8 mouse cellular contexts compared by ENCODE assay signal in the genomic region with DNA sequence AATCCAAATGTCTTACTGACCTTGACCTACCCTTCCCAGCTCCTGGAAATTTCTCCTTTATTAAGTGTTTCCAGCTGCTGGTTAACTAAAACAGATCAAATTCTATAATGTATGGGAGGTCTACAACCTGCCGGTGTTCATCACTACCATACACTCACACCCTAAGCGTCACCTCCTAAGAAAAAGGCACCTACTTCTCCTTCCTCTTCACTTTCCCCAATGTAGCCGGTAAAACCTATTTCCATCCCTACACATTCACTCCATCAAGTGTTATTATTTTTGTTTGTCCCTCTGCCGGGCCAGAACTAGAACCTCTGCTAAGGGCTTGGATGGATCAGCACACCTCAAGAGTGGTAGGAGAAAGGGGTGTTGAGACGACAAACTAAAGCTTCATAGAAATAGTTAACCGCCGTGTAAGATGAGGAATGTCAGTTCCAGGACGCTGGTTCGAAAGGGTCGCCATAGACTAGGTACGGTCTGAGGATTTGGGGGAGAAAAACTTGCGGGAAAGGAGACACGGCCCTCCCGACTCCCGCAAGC. TPM values are rescaled to one million over a fixed set of nuclear protein-coding genes. Genes with fewer than 3 reads are reported as not detected.
DNase-seq lines count a peak whose midpoint lies in the region; ATAC-seq and TF ChIP-seq lines count a peak whose summit lies in the region.

No protein-coding gene starts in this region.

- no peak for TF ChIP-seq CTCF in heart, adult 2 months (IDR thresholded peaks at IDR 0.05)
- TF ChIP-seq CTCF in ES-Bruce4 (IDR thresholded peaks at IDR 0.05; ENCODE audit: low read depth, low read length) = no peak

- intact Hi-C loops in heart, adult 2 months (cut with DNase I) = loop anchor here (1.0 to 10.0 kb wide), 3 partner anchors 36 to 228 kb away; partner anchors contain the start of genes Angel2 and Flvcr1

- no peaks in the 10 kb centered on the region for H3K36me3 ChIP-seq in heart, adult 2 months (ENCODE audit: control insufficient read depth, insufficient read depth, low read length)
- H3K36me3 ChIP-seq in ES-Bruce4 (ENCODE audit: control insufficient read depth, insufficient read depth, low read length, poor library complexity, severe bottlenecking) = peaks cover 7% of the 10 kb centered on the region
- H3K36me3 ChIP-seq in forebrain, embryonic 16.5 days (ENCODE audit: control insufficient read depth, insufficient read depth) = no peaks in the 10 kb centered on the region
- H3K36me3 ChIP-seq in macrophage (ENCODE audit: inconsistent target) = no peaks in the 10 kb centered on the region

- no peak for ATAC-seq in forebrain, embryonic 16.5 days

- H3K4me2 ChIP-seq in forebrain, embryonic 16.5 days (ENCODE audit: low read length) = peak overlapping the region; percentile 92

- H3K4me3 ChIP-seq in heart, adult 2 months = peak overlapping the region; percentile 83
- H3K4me3 ChIP-seq in ES-Bruce4 (ENCODE audit: low read depth, low read length) (peak overlapping the region; percentile 76), macrophage (ENCODE audit: inconsistent target) (peak overlapping the region; percentile 66)
- peak overlapping the region; percentile 65 for H3K4me3 ChIP-seq in forebrain, embryonic 16.5 days (replicated peaks; ENCODE audit: low read length)

- no peak for DNase-seq in heart, adult 2 months
- no peak for DNase-seq in heart, adult 9 months (ENCODE audit: low spot score in 2 of 2)
- DNase-seq in right cerebral cortex, adult 2 months (ENCODE audit: low spot score in 2 of 2) = no peak
- DNase-seq in layer of hippocampus, postnatal 10 days (ENCODE audit: low spot score in 2 of 2) = no peak
- DNase-seq in adrenal gland, postnatal 36 days = no peak

- H3K79me2 ChIP-seq in heart, adult 2 months (replicated peaks; ENCODE audit: control insufficient read depth, insufficient read depth, low read length) = no peaks in the 10 kb centered on the region
- peaks cover 44% of the 10 kb centered on the region for H3K79me2 ChIP-seq in macrophage (ENCODE audit: inconsistent target)

- peak overlapping the region; percentile 71 for H3K27ac ChIP-seq in heart, adult 2 months
- H3K27ac ChIP-seq in ES-Bruce4 (ENCODE audit: insufficient read depth, low read length) (no peak overlapping the region), macrophage (peak overlapping the region; percentile 58)
- peak overlapping the region; percentile 30; the same call in 1 of the 2 replicates for H3K27ac ChIP-seq in forebrain, embryonic 16.5 days (ENCODE audit: low read length)

- WGBS in heart, adult 2 months = 4% methylated on average over 15 of the region's 15 CpGs
- 6% methylated on average over 15 of the region's 15 CpGs for WGBS in forebrain, embryonic 16.5 days
- WGBS in macrophage (ENCODE audit: missing documents) = 5% methylated on average over 15 of the region's 15 CpGs

- no peaks in the 10 kb centered on the region for H3K9me3 ChIP-seq in ES-Bruce4 (replicated peaks; ENCODE audit: control insufficient read depth, insufficient read depth, low read length, poor library complexity, severe bottlenecking)
- H3K9me3 ChIP-seq in forebrain, embryonic 16.5 days (ENCODE audit: control insufficient read depth, low read length) = no peaks in the 10 kb centered on the region

- TF ChIP-seq POLR2A in heart, adult 2 months (IDR thresholded peaks at IDR 0.05; ENCODE audit: insufficient read depth, low read depth, low read length) = no peak
- no peak for TF ChIP-seq POLR2A in ES-Bruce4 (IDR thresholded peaks at IDR 0.05; ENCODE audit: insufficient read depth, low read length)

- H3K9ac ChIP-seq in heart, adult 2 months (ENCODE audit: low read depth, low read length) = peak overlapping the region; percentile 85
- H3K9ac ChIP-seq in ES-Bruce4 (ENCODE audit: low read depth, poor library complexity, severe bottlenecking) = peak overlapping the region; percentile 90
- peak overlapping the region; percentile 72 for H3K9ac ChIP-seq in forebrain, embryonic 16.5 days (replicated peaks; ENCODE audit: low read depth, low read length)

- no peak for TF ChIP-seq EP300 in heart, adult 2 months (IDR thresholded peaks at IDR 0.05; ENCODE audit: insufficient read depth, low read depth, low read length)
- no peak for TF ChIP-seq EP300 in ES-Bruce4 (IDR thresholded peaks at IDR 0.05; ENCODE audit: insufficient read depth, low read depth, low read length)

- H3K4me1 ChIP-seq in heart, adult 2 months (ENCODE audit: control insufficient read depth, insufficient read depth, low read length) = no peaks in the 10 kb centered on the region
- H3K4me1 ChIP-seq in ES-Bruce4 (ENCODE audit: control insufficient read depth, insufficient read depth, low read length) = no peaks in the 10 kb centered on the region
- peaks cover 13% of the 10 kb centered on the region for H3K4me1 ChIP-seq in forebrain, embryonic 16.5 days (replicated peaks; ENCODE audit: control insufficient read depth, insufficient read depth, low read length)

- H3K27me3 ChIP-seq in heart, adult 2 months (ENCODE audit: control insufficient read depth, insufficient read depth, low read length) = no peaks in the 10 kb centered on the region
- H3K27me3 ChIP-seq in ES-Bruce4 (ENCODE audit: control insufficient read depth, insufficient read depth, low read length, poor library complexity, severe bottlenecking) = no peaks in the 10 kb centered on the region
- no peaks in the 10 kb centered on the region for H3K27me3 ChIP-seq in forebrain, embryonic 16.5 days (replicated peaks; ENCODE audit: control insufficient read depth, insufficient read depth, low read length)

RNA-seq across cellular contexts. Expression of gene Tatdn3, which starts 0.4 kb away (rescaled TPM):
- 10 to 100 TPM; 14.3 to 14.6 TPM for total RNA-seq in heart, adult 2 months (2021)
- 11.9 and 25.6 TPM in 2 replicates for polyA plus RNA-seq in heart, adult 2 months (2012; rRNA removed)
- polyA plus RNA-seq in ES-Bruce4 (2011; ENCODE audit: insufficient read depth, insufficient read length, low read depth, missing spikeins) = 9.5 and 12.0 TPM in 2 replicates
- 12.9 and 13.2 TPM in 2 replicates for polyA plus RNA-seq in forebrain, embryonic 16.5 days (2015; fragmentation: Nextera tagmentation; extraction: Ambion mirVana)
- total RNA-seq in macrophage (2018; cell fraction: chromatin; rRNA removed) = 100 to 1,000 TPM in 18 of 26 experiments, 10 to 100 TPM in 8; 43.4 to 241 (median 126) TPM
- 10 to 100 TPM in 7 of 26 experiments, 1 to 10 TPM in 19; 6.0 to 13.4 (median 8.5) TPM for total RNA-seq in macrophage (2018; cell fraction: cytosol; rRNA removed)
- 100 to 1,000 TPM in 2 of 26 experiments, 10 to 100 TPM in 24; 15.4 to 103 (median 65.4) TPM for total RNA-seq in macrophage (2018; cell fraction: nucleus; rRNA removed)
- 7.7 to 13.2 TPM (median 7.9 TPM) in 3 replicates for polyA plus RNA-seq in macrophage (2018)
- total RNA-seq in layer of hippocampus, postnatal 10 days (2021) = 10 to 100 TPM; 27.5 to 35.0 TPM
- total RNA-seq in adrenal gland, postnatal 36 days (2021) = 10 to 100 TPM; 13.0 to 20.0 TPM

RNA-seq across cellular contexts. Expression of gene Nsl1, which starts 0.5 kb away (rescaled TPM):
- under 1 TPM; 0.16 to 0.18 TPM for total RNA-seq in heart, adult 2 months (2021)
- polyA plus RNA-seq in heart, adult 2 months (2012; rRNA removed) = 0.18 and 0.20 TPM in 2 replicates
- 24.9 and 35.6 TPM in 2 replicates for polyA plus RNA-seq in ES-Bruce4 (2011; ENCODE audit: insufficient read depth, insufficient read length, low read depth, missing spikeins)
- 7.3 and 8.2 TPM in 2 replicates for polyA plus RNA-seq in forebrain, embryonic 16.5 days (2015; fragmentation: Nextera tagmentation; extraction: Ambion mirVana)
- total RNA-seq in macrophage (2018; cell fraction: chromatin; rRNA removed) = 10 to 100 TPM in 1 of 26 experiments, 1 to 10 TPM in 24, under 1 TPM in 1; 0.87 to 10.3 (median 4.8) TPM
- total RNA-seq in macrophage (2018; cell fraction: cytosol; rRNA removed) = 1 to 10 TPM in 21 of 26 experiments, under 1 TPM in 5; 0.52 to 3.7 (median 1.5) TPM
- total RNA-seq in macrophage (2018; cell fraction: nucleus; rRNA removed) = 10 to 100 TPM in 1 of 26 experiments, 1 to 10 TPM in 23, under 1 TPM in 2; 0.81 to 13.5 (median 3.0) TPM
- polyA plus RNA-seq in macrophage (2018) = 1.1 to 7.5 TPM (median 2.4 TPM) in 3 replicates
- total RNA-seq in layer of hippocampus, postnatal 10 days (2021) = 1 to 10 TPM; 1.6 to 2.2 TPM
- 1 to 10 TPM in 1 of 2 experiments, under 1 TPM in 1; 0.95 to 1.6 TPM for total RNA-seq in adrenal gland, postnatal 36 days (2021)

RNA-seq across cellular contexts. Expression of gene Spata45, which starts 25.9 kb away (rescaled TPM):
- total RNA-seq in heart, adult 2 months (2021) = not detected
- not detected in 2 replicates for polyA plus RNA-seq in heart, adult 2 months (2012; rRNA removed)
- not detected in 2 replicates for polyA plus RNA-seq in ES-Bruce4 (2011; ENCODE audit: insufficient read depth, insufficient read length, low read depth, missing spikeins)
- not detected in 2 replicates for polyA plus RNA-seq in forebrain, embryonic 16.5 days (2015; fragmentation: Nextera tagmentation; extraction: Ambion mirVana)
- not detected for total RNA-seq in macrophage (2018; cell fraction: chromatin; rRNA removed)
- total RNA-seq in macrophage (2018; cell fraction: cytosol; rRNA removed) = not detected
- total RNA-seq in macrophage (2018; cell fraction: nucleus; rRNA removed) = not detected
- not detected in 3 replicates for polyA plus RNA-seq in macrophage (2018)
- total RNA-seq in layer of hippocampus, postnatal 10 days (2021) = not detected
- not detected for total RNA-seq in adrenal gland, postnatal 36 days (2021)

RNA-seq across cellular contexts. Expression of gene Batf3, which starts 35.3 kb away (rescaled TPM):
- under 1 TPM in 1 of 2 experiments, not detected in 1; 0.60 TPM for total RNA-seq in heart, adult 2 months (2021)
- polyA plus RNA-seq in heart, adult 2 months (2012; rRNA removed) = 1.3 and 1.8 TPM in 2 replicates
- 2.0 and 2.7 TPM in 2 replicates for polyA plus RNA-seq in ES-Bruce4 (2011; ENCODE audit: insufficient read depth, insufficient read length, low read depth, missing spikeins)
- 0.75 and 2.0 TPM in 2 replicates for polyA plus RNA-seq in forebrain, embryonic 16.5 days (2015; fragmentation: Nextera tagmentation; extraction: Ambion mirVana)
- total RNA-seq in macrophage (2018; cell fraction: chromatin; rRNA removed) = 10 to 100 TPM in 21 of 26 experiments, 1 to 10 TPM in 5; 7.1 to 32.2 (median 14.5) TPM
- total RNA-seq in macrophage (2018; cell fraction: cytosol; rRNA removed) = 10 to 100 TPM in 1 of 26 experiments, 1 to 10 TPM in 25; 2.7 to 10.8 (median 5.2) TPM
- total RNA-seq in macrophage (2018; cell fraction: nucleus; rRNA removed) = 10 to 100 TPM in 21 of 26 experiments, 1 to 10 TPM in 5; 4.0 to 27.0 (median 12.2) TPM
- 3.0 to 7.3 TPM (median 5.6 TPM) in 3 replicates for polyA plus RNA-seq in macrophage (2018)
- total RNA-seq in layer of hippocampus, postnatal 10 days (2021) = 1 to 10 TPM in 1 of 2 experiments, under 1 TPM in 1; 0.74 to 1.4 TPM
- total RNA-seq in adrenal gland, postnatal 36 days (2021) = 1 to 10 TPM; 1.4 to 9.6 TPM

RNA-seq across cellular contexts. Expression of gene Flvcr1, which starts 36.4 kb away (rescaled TPM):
- total RNA-seq in heart, adult 2 months (2021) = 1 to 10 TPM; 4.2 to 4.7 TPM
- 4.6 and 6.6 TPM in 2 replicates for polyA plus RNA-seq in heart, adult 2 months (2012; rRNA removed)
- polyA plus RNA-seq in ES-Bruce4 (2011; ENCODE audit: insufficient read depth, insufficient read length, low read depth, missing spikeins) = 8.3 and 10.0 TPM in 2 replicates
- 7.2 and 8.8 TPM in 2 replicates for polyA plus RNA-seq in forebrain, embryonic 16.5 days (2015; fragmentation: Nextera tagmentation; extraction: Ambion mirVana)
- 100 to 1,000 TPM in 20 of 26 experiments, 10 to 100 TPM in 6; 35.0 to 275 (median 143) TPM for total RNA-seq in macrophage (2018; cell fraction: chromatin; rRNA removed)
- total RNA-seq in macrophage (2018; cell fraction: cytosol; rRNA removed) = 100 to 1,000 TPM in 1 of 26 experiments, 10 to 100 TPM in 25; 32.5 to 109 (median 56.1) TPM
- total RNA-seq in macrophage (2018; cell fraction: nucleus; rRNA removed) = 100 to 1,000 TPM in 21 of 26 experiments, 10 to 100 TPM in 5; 40.7 to 293 (median 123) TPM
- 58.5 to 74.7 TPM (median 60.7 TPM) in 3 replicates for polyA plus RNA-seq in macrophage (2018)
- total RNA-seq in layer of hippocampus, postnatal 10 days (2021) = 10 to 100 TPM; 20.1 to 26.2 TPM
- 10 to 100 TPM; 15.5 to 16.7 TPM for total RNA-seq in adrenal gland, postnatal 36 days (2021)
